Mouse (Mus musculus): ENCODE data around the gene Wfdc13. TPM values are rescaled to one million over a fixed set of nuclear protein-coding genes. Genes with fewer than 3 reads are reported as not detected.

Wfdc13 gene
- total and polyA plus RNA-seq, 3 experiments = 0.12 TPM; not detected in 2

DNA sequence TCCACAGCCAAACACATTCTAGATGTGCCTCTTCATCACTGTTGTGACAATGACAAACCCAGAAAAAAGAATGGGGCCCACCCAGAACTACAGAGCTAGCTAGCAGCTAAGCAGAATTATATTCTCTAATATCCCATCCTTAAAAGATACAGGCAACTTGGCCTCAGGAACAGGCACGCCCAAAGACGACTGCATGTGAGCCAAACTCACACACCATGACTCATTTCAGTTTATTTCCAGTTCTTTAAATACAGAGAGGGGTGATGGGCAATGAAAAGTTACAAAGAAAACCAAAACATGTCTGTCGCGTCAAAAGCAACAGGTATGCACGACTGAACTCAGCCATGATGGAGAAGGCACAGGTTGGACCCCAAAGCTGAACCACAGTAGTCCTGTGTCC is 50.5 kb downstream of the Wfdc13 start:
- Histone ChIP-seq H3K36me3 (ENCODE audit: control insufficient read depth in 1 of 2, insufficient read depth in 2 of 2, low read length in 2 of 2) (no peaks in the 10 kb centered on the region), H3K4me3 (ENCODE audit: control insufficient read depth in 1 of 2, insufficient read depth in 1 of 2, low read depth in 2 of 2, low read length in 2 of 2) (no peak overlapping the region), H3K27ac (ENCODE audit: control insufficient read depth, low read depth, low read length) (no peak overlapping the region), H3K9ac (ENCODE audit: control insufficient read depth, low read depth, low read length, poor library complexity, severe bottlenecking) (no peak overlapping the region), H3K27me3 (ENCODE audit: control insufficient read depth in 1 of 2, insufficient read depth in 2 of 2, low read length in 2 of 2) (peaks cover 0 to 8% of the 10 kb centered on the region in 2 experiments; a peak in 2 of 4 replicates), H3K79me2 (ENCODE audit: control insufficient read depth, insufficient read depth, low read length, poor library complexity) (no peaks in the 10 kb centered on the region), H3K9me3 (replicated peaks; ENCODE audit: insufficient read depth, low read length) (no peaks in the 10 kb centered on the region), H3K4me1 (ENCODE audit: control insufficient read depth in 1 of 2, insufficient read depth in 2 of 2, low read length in 2 of 2) (peaks cover 2 to 4% of the 10 kb centered on the region in 2 experiments; a peak in 1 of 4 replicates)
- no peak for DNase-seq (ENCODE audit: low read depth, low spot score)
- TF ChIP-seq CHD1 (IDR thresholded peaks at IDR 0.05; ENCODE audit: low read depth, low read length) (no peak), GATA1 (IDR thresholded peaks at IDR 0.05; ENCODE audit: low read depth, low read length) (no peak), MEF2A (IDR thresholded peaks at IDR 0.05; ENCODE audit: extremely low read depth, insufficient replicate concordance, low read depth, low read length, poor library complexity, severe bottlenecking) (no peak), SIN3A (IDR thresholded peaks at IDR 0.05; ENCODE audit: low read length) (no peak), KAT2A (conservative IDR thresholded peaks at IDR 0.05; ENCODE audit: low read depth, low read length) (no peak), ZNF384 (IDR thresholded peaks at IDR 0.05; ENCODE audit: low read depth, low read length) (no peak), E2F4 (IDR thresholded peaks at IDR 0.05; ENCODE audit: borderline replicate concordance, low read depth, low read length) (no peak)

Other genes with a start within 250 kb of the Wfdc13 start
Only the 30 nearest of the 32 such genes appear.
- gene Gm20458, start 224.1 kb upstream of the Wfdc13 start, total RNA-seq (2012; rRNA removed) = 1.0 TPM in 1 of 2 replicates, not detected in the other
- gene Gm20458, start 224.1 kb upstream of the Wfdc13 start, polyA plus RNA-seq (2012; ENCODE audit: insufficient read depth in 1 of 2, insufficient read length in 2 of 2, low read depth in 1 of 2, low replicate concordance in 2 of 2, missing spikeins in 1 of 2) = 10 to 100 TPM in 1 of 2 experiments, not detected in 1; 19.2 TPM
- gene Trp53tg5, start 211.4 kb upstream of the Wfdc13 start, total RNA-seq (2012; rRNA removed) = not detected in 2 replicates
- gene Trp53tg5, start 211.4 kb upstream of the Wfdc13 start, polyA plus RNA-seq (2012; ENCODE audit: insufficient read depth in 1 of 2, insufficient read length in 2 of 2, low read depth in 1 of 2, low replicate concordance in 2 of 2, missing spikeins in 1 of 2) = under 1 TPM in 1 of 2 experiments, not detected in 1; 0.13 TPM
- gene Dbndd2, start 199.0 kb upstream of the Wfdc13 start, total RNA-seq (2012; rRNA removed) = 11.9 and 13.1 TPM in 2 replicates
- gene Dbndd2, start 199.0 kb upstream of the Wfdc13 start, polyA plus RNA-seq (2012; ENCODE audit: insufficient read depth in 1 of 2, insufficient read length in 2 of 2, low read depth in 1 of 2, low replicate concordance in 2 of 2, missing spikeins in 1 of 2) = 1 to 10 TPM in 1 of 2 experiments, not detected in 1; 6.9 TPM
- gene Pigt, start 187.6 kb upstream of the Wfdc13 start, total RNA-seq (2012; rRNA removed) = 35.8 and 39.8 TPM in 2 replicates
- 100 to 1,000 TPM in 1 of 2 experiments, not detected in 1; 115 TPM for gene Pigt, start 187.6 kb upstream of the Wfdc13 start, polyA plus RNA-seq (2012; ENCODE audit: insufficient read depth in 1 of 2, insufficient read length in 2 of 2, low read depth in 1 of 2, low replicate concordance in 2 of 2, missing spikeins in 1 of 2)
- gene Wfdc2, start 122.7 kb upstream of the Wfdc13 start, total RNA-seq (2012; rRNA removed) = not detected in 2 replicates
- not detected for gene Wfdc2, start 122.7 kb upstream of the Wfdc13 start, polyA plus RNA-seq (2012; ENCODE audit: insufficient read depth in 1 of 2, insufficient read length in 2 of 2, low read depth in 1 of 2, low replicate concordance in 2 of 2, missing spikeins in 1 of 2)
- not detected in 2 replicates for gene Spint3, start 111.6 kb upstream of the Wfdc13 start, total RNA-seq (2012; rRNA removed)
- not detected for gene Spint3, start 111.6 kb upstream of the Wfdc13 start, polyA plus RNA-seq (2012; ENCODE audit: insufficient read depth in 1 of 2, insufficient read length in 2 of 2, low read depth in 1 of 2, low replicate concordance in 2 of 2, missing spikeins in 1 of 2)
- gene Wfdc6a, start 99.7 kb upstream of the Wfdc13 start, total RNA-seq (2012; rRNA removed) = not detected in 2 replicates
- gene Wfdc6a, start 99.7 kb upstream of the Wfdc13 start, polyA plus RNA-seq (2012; ENCODE audit: insufficient read depth in 1 of 2, insufficient read length in 2 of 2, low read depth in 1 of 2, low replicate concordance in 2 of 2, missing spikeins in 1 of 2) = not detected
- gene Eppin, start 91.5 kb upstream of the Wfdc13 start, total RNA-seq (2012; rRNA removed) = not detected in 2 replicates
- gene Eppin, start 91.5 kb upstream of the Wfdc13 start, polyA plus RNA-seq (2012; ENCODE audit: insufficient read depth in 1 of 2, insufficient read length in 2 of 2, low read depth in 1 of 2, low replicate concordance in 2 of 2, missing spikeins in 1 of 2) = not detected
- not detected in 2 replicates for gene Wfdc6b, start 71.6 kb upstream of the Wfdc13 start, total RNA-seq (2012; rRNA removed)
- gene Wfdc6b, start 71.6 kb upstream of the Wfdc13 start, polyA plus RNA-seq (2012; ENCODE audit: insufficient read depth in 1 of 2, insufficient read length in 2 of 2, low read depth in 1 of 2, low replicate concordance in 2 of 2, missing spikeins in 1 of 2) = not detected
- gene Wfdc8, start 71.5 kb upstream of the Wfdc13 start, total RNA-seq (2012; rRNA removed) = not detected in 2 replicates
- gene Wfdc8, start 71.5 kb upstream of the Wfdc13 start, polyA plus RNA-seq (2012; ENCODE audit: insufficient read depth in 1 of 2, insufficient read length in 2 of 2, low read depth in 1 of 2, low replicate concordance in 2 of 2, missing spikeins in 1 of 2) = not detected
- gene Wfdc16, start 46.3 kb upstream of the Wfdc13 start, total RNA-seq (2012; rRNA removed) = not detected in 2 replicates
- not detected for gene Wfdc16, start 46.3 kb upstream of the Wfdc13 start, polyA plus RNA-seq (2012; ENCODE audit: insufficient read depth in 1 of 2, insufficient read length in 2 of 2, low read depth in 1 of 2, low replicate concordance in 2 of 2, missing spikeins in 1 of 2)
- not detected in 2 replicates for gene Wfdc10, start 29.1 kb upstream of the Wfdc13 start, total RNA-seq (2012; rRNA removed)
- not detected for gene Wfdc10, start 29.1 kb upstream of the Wfdc13 start, polyA plus RNA-seq (2012; ENCODE audit: insufficient read depth in 1 of 2, insufficient read length in 2 of 2, low read depth in 1 of 2, low replicate concordance in 2 of 2, missing spikeins in 1 of 2)
- gene Wfdc9, start 28.5 kb upstream of the Wfdc13 start, total RNA-seq (2012; rRNA removed) = not detected in 2 replicates
- not detected for gene Wfdc9, start 28.5 kb upstream of the Wfdc13 start, polyA plus RNA-seq (2012; ENCODE audit: insufficient read depth in 1 of 2, insufficient read length in 2 of 2, low read depth in 1 of 2, low replicate concordance in 2 of 2, missing spikeins in 1 of 2)
- gene Wfdc11, start 11.0 kb upstream of the Wfdc13 start, total RNA-seq (2012; rRNA removed) = not detected in 2 replicates
- gene Wfdc11, start 11.0 kb upstream of the Wfdc13 start, polyA plus RNA-seq (2012; ENCODE audit: insufficient read depth in 1 of 2, insufficient read length in 2 of 2, low read depth in 1 of 2, low replicate concordance in 2 of 2, missing spikeins in 1 of 2) = not detected
- not detected in 2 replicates for gene Spint4, start 13.4 kb downstream of the Wfdc13 start, total RNA-seq (2012; rRNA removed)
- not detected for gene Spint4, start 13.4 kb downstream of the Wfdc13 start, polyA plus RNA-seq (2012; ENCODE audit: insufficient read depth in 1 of 2, insufficient read length in 2 of 2, low read depth in 1 of 2, low replicate concordance in 2 of 2, missing spikeins in 1 of 2)
- gene Spint5, start 30.2 kb downstream of the Wfdc13 start, total RNA-seq (2012; rRNA removed) = not detected in 2 replicates
- not detected for gene Spint5, start 30.2 kb downstream of the Wfdc13 start, polyA plus RNA-seq (2012; ENCODE audit: insufficient read depth in 1 of 2, insufficient read length in 2 of 2, low read depth in 1 of 2, low replicate concordance in 2 of 2, missing spikeins in 1 of 2)
- gene Wfdc3, start 60.8 kb downstream of the Wfdc13 start, total RNA-seq (2012; rRNA removed) = 0.20 and 0.31 TPM in 2 replicates
- under 1 TPM in 1 of 2 experiments, not detected in 1; 0.40 TPM for gene Wfdc3, start 60.8 kb downstream of the Wfdc13 start, polyA plus RNA-seq (2012; ENCODE audit: insufficient read depth in 1 of 2, insufficient read length in 2 of 2, low read depth in 1 of 2, low replicate concordance in 2 of 2, missing spikeins in 1 of 2)
- gene Dnttip1, start 60.9 kb downstream of the Wfdc13 start, total RNA-seq (2012; rRNA removed) = 20.6 and 20.9 TPM in 2 replicates
- gene Dnttip1, start 60.9 kb downstream of the Wfdc13 start, polyA plus RNA-seq (2012; ENCODE audit: insufficient read depth in 1 of 2, insufficient read length in 2 of 2, low read depth in 1 of 2, low replicate concordance in 2 of 2, missing spikeins in 1 of 2) = 10 to 100 TPM in 1 of 2 experiments, not detected in 1; 59.9 TPM
- gene Ube2c, start 84.8 kb downstream of the Wfdc13 start, total RNA-seq (2012; rRNA removed) = 170 and 177 TPM in 2 replicates
- 100 to 1,000 TPM; 257 to 365 TPM for gene Ube2c, start 84.8 kb downstream of the Wfdc13 start, polyA plus RNA-seq (2012; ENCODE audit: insufficient read depth in 1 of 2, insufficient read length in 2 of 2, low read depth in 1 of 2, low replicate concordance in 2 of 2, missing spikeins in 1 of 2)
- gene Tnnc2, start 94.9 kb downstream of the Wfdc13 start, total RNA-seq (2012; rRNA removed) = not detected in 2 replicates
- gene Tnnc2, start 94.9 kb downstream of the Wfdc13 start, polyA plus RNA-seq (2012; ENCODE audit: insufficient read depth in 1 of 2, insufficient read length in 2 of 2, low read depth in 1 of 2, low replicate concordance in 2 of 2, missing spikeins in 1 of 2) = not detected
- 3.8 and 4.0 TPM in 2 replicates for gene Snx21, start 100.7 kb downstream of the Wfdc13 start, total RNA-seq (2012; rRNA removed)
- 1 to 10 TPM in 1 of 2 experiments, not detected in 1; 7.7 TPM for gene Snx21, start 100.7 kb downstream of the Wfdc13 start, polyA plus RNA-seq (2012; ENCODE audit: insufficient read depth in 1 of 2, insufficient read length in 2 of 2, low read depth in 1 of 2, low replicate concordance in 2 of 2, missing spikeins in 1 of 2)
- gene Acot8, start 119.8 kb downstream of the Wfdc13 start, total RNA-seq (2012; rRNA removed) = 32.2 and 40.3 TPM in 2 replicates
- 10 to 100 TPM in 1 of 2 experiments, not detected in 1; 30.9 TPM for gene Acot8, start 119.8 kb downstream of the Wfdc13 start, polyA plus RNA-seq (2012; ENCODE audit: insufficient read depth in 1 of 2, insufficient read length in 2 of 2, low read depth in 1 of 2, low replicate concordance in 2 of 2, missing spikeins in 1 of 2)
- gene Zswim3, start 120.0 kb downstream of the Wfdc13 start, total RNA-seq (2012; rRNA removed) = 4.7 and 4.8 TPM in 2 replicates
- 1 to 10 TPM in 1 of 2 experiments, not detected in 1; 5.9 TPM for gene Zswim3, start 120.0 kb downstream of the Wfdc13 start, polyA plus RNA-seq (2012; ENCODE audit: insufficient read depth in 1 of 2, insufficient read length in 2 of 2, low read depth in 1 of 2, low replicate concordance in 2 of 2, missing spikeins in 1 of 2)
- 7.1 and 8.2 TPM in 2 replicates for gene Zswim1, start 137.6 kb downstream of the Wfdc13 start, total RNA-seq (2012; rRNA removed)
- gene Zswim1, start 137.6 kb downstream of the Wfdc13 start, polyA plus RNA-seq (2012; ENCODE audit: insufficient read depth in 1 of 2, insufficient read length in 2 of 2, low read depth in 1 of 2, low replicate concordance in 2 of 2, missing spikeins in 1 of 2) = 10 to 100 TPM in 1 of 2 experiments, not detected in 1; 17.4 TPM
- gene Spata25, start 143.4 kb downstream of the Wfdc13 start, total RNA-seq (2012; rRNA removed) = 0.42 and 0.50 TPM in 2 replicates
- under 1 TPM in 1 of 2 experiments, not detected in 1; 0.13 TPM for gene Spata25, start 143.4 kb downstream of the Wfdc13 start, polyA plus RNA-seq (2012; ENCODE audit: insufficient read depth in 1 of 2, insufficient read length in 2 of 2, low read depth in 1 of 2, low replicate concordance in 2 of 2, missing spikeins in 1 of 2)
- 46.3 and 50.5 TPM in 2 replicates for gene Ctsa, start 147.8 kb downstream of the Wfdc13 start, total RNA-seq (2012; rRNA removed)
- gene Ctsa, start 147.8 kb downstream of the Wfdc13 start, polyA plus RNA-seq (2012; ENCODE audit: insufficient read depth in 1 of 2, insufficient read length in 2 of 2, low read depth in 1 of 2, low replicate concordance in 2 of 2, missing spikeins in 1 of 2) = 10 to 100 TPM in 1 of 2 experiments, not detected in 1; 87.7 TPM
- gene Neurl2, start 148.3 kb downstream of the Wfdc13 start, total RNA-seq (2012; rRNA removed) = 1.6 and 2.0 TPM in 2 replicates
- gene Neurl2, start 148.3 kb downstream of the Wfdc13 start, polyA plus RNA-seq (2012; ENCODE audit: insufficient read depth in 1 of 2, insufficient read length in 2 of 2, low read depth in 1 of 2, low replicate concordance in 2 of 2, missing spikeins in 1 of 2) = 1 to 10 TPM in 1 of 2 experiments, not detected in 1; 2.6 TPM
- 5.2 and 6.8 TPM in 2 replicates for gene Pltp, start 172.6 kb downstream of the Wfdc13 start, total RNA-seq (2012; rRNA removed)
- gene Pltp, start 172.6 kb downstream of the Wfdc13 start, polyA plus RNA-seq (2012; ENCODE audit: insufficient read depth in 1 of 2, insufficient read length in 2 of 2, low read depth in 1 of 2, low replicate concordance in 2 of 2, missing spikeins in 1 of 2) = 10 to 100 TPM in 1 of 2 experiments, not detected in 1; 17.1 TPM
- gene Pcif1, start 194.2 kb downstream of the Wfdc13 start, total RNA-seq (2012; rRNA removed) = 46.8 and 47.6 TPM in 2 replicates
- gene Pcif1, start 194.2 kb downstream of the Wfdc13 start, polyA plus RNA-seq (2012; ENCODE audit: insufficient read depth in 1 of 2, insufficient read length in 2 of 2, low read depth in 1 of 2, low replicate concordance in 2 of 2, missing spikeins in 1 of 2) = 100 to 1,000 TPM in 1 of 2 experiments, not detected in 1; 118 TPM
- 12.3 and 12.6 TPM in 2 replicates for gene Zfp335, start 226.7 kb downstream of the Wfdc13 start, total RNA-seq (2012; rRNA removed)
- 10 to 100 TPM in 1 of 2 experiments, not detected in 1; 24.1 TPM for gene Zfp335, start 226.7 kb downstream of the Wfdc13 start, polyA plus RNA-seq (2012; ENCODE audit: insufficient read depth in 1 of 2, insufficient read length in 2 of 2, low read depth in 1 of 2, low replicate concordance in 2 of 2, missing spikeins in 1 of 2)